Mouse (Mus musculus) heart, postnatal 4 days (tissue): ENCODE data around the gene Pzp. TPM values are rescaled to one million over a fixed set of nuclear protein-coding genes. Genes with fewer than 3 reads are reported as not detected.

Experiments used
- DNase-seq: peaks from one replicate; pipeline ENCODE4 v3.0.0; 2021
- total RNA-seq, 2 experiments: library from RNA; stranded (reverse); gene quantifications; 2 replicates each; pipeline ENCODE4 v1.2.3; 2021

Pzp gene
- total RNA-seq, 2 experiments from 2014 or later: 1.1 to 2.9 TPM

DNA sequence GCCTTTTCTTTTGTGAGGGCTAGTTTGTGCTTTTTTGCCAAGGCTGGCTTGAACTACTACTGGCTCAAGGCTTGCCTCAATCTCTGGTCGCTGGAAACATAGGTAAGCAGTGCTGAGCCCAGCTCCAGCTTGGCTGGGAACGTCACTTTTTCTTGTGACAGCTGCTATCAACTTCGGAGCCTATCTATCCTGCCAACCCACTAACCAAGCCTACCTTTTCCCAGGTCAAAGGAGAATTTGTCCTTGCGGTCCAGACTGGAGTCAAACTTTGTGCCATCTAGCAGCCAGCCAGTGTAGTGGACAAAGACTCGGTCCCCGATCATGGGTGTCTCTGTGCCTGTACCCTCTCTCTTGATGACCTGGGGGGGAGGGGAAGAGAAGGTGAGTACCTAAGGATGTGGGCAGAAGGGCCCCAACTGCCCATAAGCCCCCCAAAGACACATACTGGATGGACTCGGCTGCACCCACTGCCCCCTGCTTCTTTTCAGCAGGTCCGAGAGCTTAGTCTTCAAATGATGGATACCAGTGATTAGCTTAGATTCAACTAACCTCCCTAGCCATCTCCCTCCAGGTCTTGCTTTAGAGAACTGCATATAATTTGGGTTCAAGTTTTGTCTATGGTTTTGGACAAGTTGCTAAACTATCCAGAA lies 90.0 kb downstream of the Pzp start:
- DNase-seq: no peak

DNA sequence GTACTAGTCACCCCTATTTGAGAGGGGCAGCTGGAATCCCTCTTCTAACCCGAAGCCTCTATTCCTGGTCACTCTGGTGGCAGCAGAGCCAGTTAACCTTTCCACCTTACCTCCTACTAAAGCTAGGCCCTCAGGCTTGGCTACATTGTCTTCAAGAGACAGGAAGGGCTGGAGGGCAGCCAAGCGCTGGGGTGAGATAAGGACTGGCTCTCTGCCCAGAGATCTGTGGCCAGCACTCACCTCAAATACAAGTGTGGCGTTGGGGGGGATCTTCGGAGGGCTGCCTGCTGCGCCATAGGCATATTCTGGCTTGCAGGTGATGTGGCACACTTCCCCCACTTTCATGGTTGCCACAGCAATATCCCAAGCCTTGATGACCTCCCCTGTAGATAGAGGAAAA lies 91.0 kb downstream of the Pzp start:
- DNase-seq: peak; percentile 91

Other genes with a start within 250 kb of the Pzp start
- 1 to 10 TPM; 6.2 to 6.9 TPM for gene Tead4, start 225.9 kb downstream of the Pzp start, total RNA-seq
- 10 to 100 TPM; 10.9 to 11.4 TPM for gene Tulp3, start 170.9 kb downstream of the Pzp start, total RNA-seq
- gene Rhno1, start 163.8 kb downstream of the Pzp start, total RNA-seq: 10 to 100 TPM; 25.7 to 26.8 TPM
- 10 to 100 TPM; 42.0 to 48.9 TPM for gene Foxm1, start 163.8 kb downstream of the Pzp start, total RNA-seq
- not detected for gene Tex52, start 151.3 kb downstream of the Pzp start, total RNA-seq
- not detected for gene Gm44596, start 151.2 kb downstream of the Pzp start, total RNA-seq
- 1 to 10 TPM; 1.5 to 1.8 TPM for gene Nrip2, start 127.4 kb downstream of the Pzp start, total RNA-seq
- gene Itfg2, start 101.8 kb downstream of the Pzp start, total RNA-seq: 10 to 100 TPM; 27.8 to 34.2 TPM
- gene Fkbp4, start 88.0 kb downstream of the Pzp start, total RNA-seq: 100 to 1,000 TPM; 199 to 200 TPM
- gene A2ml1, start 54.9 kb upstream of the Pzp start, total RNA-seq: under 1 TPM in 1 of 2 experiments, not detected in 1; 0.11 TPM
- gene Klrb1a, start 96.8 kb upstream of the Pzp start, total RNA-seq: not detected
- gene Clec2h, start 135.7 kb upstream of the Pzp start, total RNA-seq: not detected
- gene Klrb1, start 196.3 kb upstream of the Pzp start, total RNA-seq: not detected